Mouse (Mus musculus) intestine, embryonic 16.5 days (tissue): ENCODE data around the gene Ak5. TPM values are rescaled to one million over a fixed set of nuclear protein-coding genes. Genes with fewer than 3 reads are reported as not detected.

Experiments used
- ATAC-seq: fragments of 200-750 bp; cut with Nextera tagmentation; 2 replicates; pipeline ENCODE4 v1.8.0; 2017; ENCODE audit warnings: moderate TSS enrichment, moderate library complexity
- H3K27ac ChIP-seq: fragments of 300-500 bp; sonication (generic); 2 replicates; pipeline ENCODE4 v1.5.1; 2014; ENCODE audit warnings: mild to moderate bottlenecking, low read length
- H3K27me3 ChIP-seq: fragments of 300-500 bp; sonication (generic); replicated peaks from 2 replicates; pipeline ENCODE4 v1.6.1; 2014; ENCODE audit warnings: low read length, control low read depth, mixed read lengths; ENCODE audit not compliant: control insufficient read depth, insufficient read depth
- H3K36me3 ChIP-seq: fragments of 300-500 bp; sonication (generic); 2 replicates; pipeline ENCODE4 v1.6.1; 2014; ENCODE audit warnings: low read length, control low read depth; ENCODE audit not compliant: control insufficient read depth, insufficient read depth
- H3K4me1 ChIP-seq: fragments of 300-500 bp; sonication (generic); 2 replicates; pipeline ENCODE4 v1.6.1; 2014; ENCODE audit warnings: low read length, control low read depth, mixed read lengths; ENCODE audit not compliant: control insufficient read depth, insufficient read depth
- H3K4me2 ChIP-seq: fragments of 300-500 bp; sonication (generic); 2 replicates; pipeline ENCODE4 v1.6.1; 2014; ENCODE audit warnings: low read depth, low read length, control low read depth
- H3K4me3 ChIP-seq: fragments of 300-500 bp; sonication (generic); 2 replicates; pipeline ENCODE4 v1.5.1; 2014; ENCODE audit warnings: mild to moderate bottlenecking, low read length
- H3K9ac ChIP-seq: fragments of 300-500 bp; sonication (generic); 2 replicates; pipeline ENCODE4 v1.6.1; 2014; ENCODE audit warnings: low read depth, low read length
- H3K9me3 ChIP-seq: fragments of 300-500 bp; sonication (generic); 2 replicates; pipeline ENCODE4 v1.6.1; 2016; ENCODE audit warnings: low read length, control low read depth; ENCODE audit not compliant: control insufficient read depth
- WGBS: fragments of 180-500 bp; shearing (Covaris S2); extraction: QIAGEN DNeasy Blood & Tissue Kit; methylation state at CpG from one replicate; pipeline ENCODE4 v1.1.7; 2014; 5-methylcytosine and 5-hydroxymethylcytosine counted together
- polyA plus RNA-seq: library from polyadenylated mRNA; unstranded; fragments of >200 nt; fragmentation: Nextera tagmentation; extraction: Ambion mirVana; gene quantifications from 2 replicates; pipeline ENCODE4 v1.2.1, GENCODE M21; 2015

The Ak5 gene
- polyA plus RNA-seq, 1 experiment from 2014 or later: 0.99 TPM

- H3K4me3 ChIP-seq: no peak overlapping the region
- ATAC-seq: no peak
- no peak overlapping the region for H3K9ac ChIP-seq
- no peaks in the 10 kb centered on the region for H3K27me3 ChIP-seq
- no peaks in the 10 kb centered on the region for H3K36me3 ChIP-seq
- no peaks in the 10 kb centered on the region for H3K9me3 ChIP-seq
- H3K4me2 ChIP-seq: no peak overlapping the region
- WGBS: 72% methylated on average over 7 of the region's 7 CpGs
- 0 out of 2 replicates have a peak, but pooled peaks cover 7% of the 10 kb centered on the region for H3K4me1 ChIP-seq
- no peak overlapping the region for H3K27ac ChIP-seq
Observed at GRCm38 (mm10) chr3:152497084-152497483, 171.1 kb downstream of the Ak5 start.

GRCm38 (mm10) chr3:152495415-152495898 lies 172.7 kb downstream of the Ak5 start:
- H3K27me3 ChIP-seq: no peaks in the 10 kb centered on the region
- no peak for ATAC-seq
- H3K9me3 ChIP-seq: no peaks in the 10 kb centered on the region
- WGBS: 83% methylated on average over 8 of the region's 8 CpGs
- no peak overlapping the region for H3K9ac ChIP-seq
- H3K27ac ChIP-seq: no peak overlapping the region
- H3K36me3 ChIP-seq: no peaks in the 10 kb centered on the region
- no peak overlapping the region for H3K4me2 ChIP-seq
- 0 out of 2 replicates have a peak, but pooled peaks cover 7% of the 10 kb centered on the region for H3K4me1 ChIP-seq
- H3K4me3 ChIP-seq: no peak overlapping the region

- H3K36me3 ChIP-seq: no peaks in the 10 kb centered on the region
- WGBS: 59% methylated on average over 12 of the region's 12 CpGs
- no peak overlapping the region for H3K4me2 ChIP-seq
- H3K9ac ChIP-seq: no peak overlapping the region
- H3K9me3 ChIP-seq: no peaks in the 10 kb centered on the region
- no peak overlapping the region for H3K27ac ChIP-seq
- 0 out of 2 replicates have a peak, but pooled peaks cover 7% of the 10 kb centered on the region for H3K4me1 ChIP-seq
- ATAC-seq: no peak; the same call in 1 of the 2 replicates
- H3K27me3 ChIP-seq: no peaks in the 10 kb centered on the region
- H3K4me3 ChIP-seq: no peak overlapping the region
Observed at GRCm38 (mm10) chr3:152494667-152495360, 173.3 kb downstream of the Ak5 start.

- no peaks in the 10 kb centered on the region for H3K36me3 ChIP-seq
- WGBS: 45% methylated on average over 2 of the region's 2 CpGs
- no peak overlapping the region for H3K4me3 ChIP-seq
- H3K27me3 ChIP-seq: no peaks in the 10 kb centered on the region
- ATAC-seq: no peak
- H3K4me1 ChIP-seq: 0 out of 2 replicates have a peak, but pooled peaks cover 7% of the 10 kb centered on the region
- H3K9ac ChIP-seq: no peak overlapping the region
- no peak overlapping the region for H3K4me2 ChIP-seq
- no peaks in the 10 kb centered on the region for H3K9me3 ChIP-seq
- H3K27ac ChIP-seq: no peak overlapping the region
Observed at GRCm38 (mm10) chr3:152493813-152494212, 174.3 kb downstream of the Ak5 start.

GRCm38 (mm10) chr3:152492241-152492640 lies 175.9 kb downstream of the Ak5 start:
- ATAC-seq: no peak
- H3K9me3 ChIP-seq: no peaks in the 10 kb centered on the region
- no peak overlapping the region for H3K27ac ChIP-seq
- H3K36me3 ChIP-seq: no peaks in the 10 kb centered on the region
- no peak overlapping the region for H3K4me2 ChIP-seq
- no peak overlapping the region for H3K9ac ChIP-seq
- WGBS: 73% methylated on average over 6 of the region's 6 CpGs
- no peak overlapping the region for H3K4me3 ChIP-seq
- H3K27me3 ChIP-seq: no peaks in the 10 kb centered on the region
- H3K4me1 ChIP-seq: 0 out of 2 replicates have a peak, but pooled peaks cover 7% of the 10 kb centered on the region

GRCm38 (mm10) chr3:152490423-152490822 lies 177.7 kb downstream of the Ak5 start:
- 0 out of 2 replicates have a peak, but pooled peaks cover 7% of the 10 kb centered on the region for H3K4me1 ChIP-seq
- no peak overlapping the region for H3K4me3 ChIP-seq
- H3K9ac ChIP-seq: no peak overlapping the region
- H3K27me3 ChIP-seq: no peaks in the 10 kb centered on the region
- H3K4me2 ChIP-seq: no peak overlapping the region
- 85% methylated on average over 5 of the region's 5 CpGs for WGBS
- H3K9me3 ChIP-seq: 0 out of 2 replicates have a peak, but pooled peaks cover 5% of the 10 kb centered on the region
- H3K36me3 ChIP-seq: no peaks in the 10 kb centered on the region
- ATAC-seq: no peak
- no peak overlapping the region for H3K27ac ChIP-seq

GRCm38 (mm10) chr3:152488964-152489363 lies 179.2 kb downstream of the Ak5 start:
- H3K36me3 ChIP-seq: no peaks in the 10 kb centered on the region
- 0 out of 2 replicates have a peak, but pooled peaks cover 5% of the 10 kb centered on the region for H3K9me3 ChIP-seq
- no peak overlapping the region for H3K27ac ChIP-seq
- 83% methylated on average over 4 of the region's 4 CpGs for WGBS
- no peak overlapping the region for H3K4me2 ChIP-seq
- no peak overlapping the region for H3K4me3 ChIP-seq
- no peak overlapping the region for H3K9ac ChIP-seq
- H3K4me1 ChIP-seq: peaks cover 8% of the 10 kb centered on the region; the same call in 1 of the 2 replicates
- ATAC-seq: no peak
- H3K27me3 ChIP-seq: no peaks in the 10 kb centered on the region

- no peak overlapping the region for H3K9ac ChIP-seq
- H3K4me2 ChIP-seq: no peak overlapping the region
- peak; percentile 33; the same call in 1 of the 2 replicates for ATAC-seq
- no peaks in the 10 kb centered on the region for H3K36me3 ChIP-seq
- 38% methylated on average over 6 of the region's 6 CpGs for WGBS
- H3K4me3 ChIP-seq: no peak overlapping the region
- 0 out of 2 replicates have a peak, but pooled peaks cover 5% of the 10 kb centered on the region for H3K9me3 ChIP-seq
- H3K27ac ChIP-seq: no peak overlapping the region
- H3K4me1 ChIP-seq: peaks cover 6% of the 10 kb centered on the region; the same call in 1 of the 2 replicates
- no peaks in the 10 kb centered on the region for H3K27me3 ChIP-seq
Observed at GRCm38 (mm10) chr3:152484206-152484605, 184.0 kb downstream of the Ak5 start.

GRCm38 (mm10) chr3:152483800-152484199 lies 184.4 kb downstream of the Ak5 start:
- 0 out of 2 replicates have a peak, but pooled peaks cover 5% of the 10 kb centered on the region for H3K9me3 ChIP-seq
- no peak for ATAC-seq
- no peaks in the 10 kb centered on the region for H3K36me3 ChIP-seq
- no peak overlapping the region for H3K4me2 ChIP-seq
- no peak overlapping the region; the same call in 1 of the 2 replicates for H3K27ac ChIP-seq
- H3K4me1 ChIP-seq: peaks cover 6% of the 10 kb centered on the region; the same call in 1 of the 2 replicates
- WGBS: 34% methylated on average over 7 of the region's 7 CpGs
- no peaks in the 10 kb centered on the region for H3K27me3 ChIP-seq
- no peak overlapping the region for H3K4me3 ChIP-seq
- no peak overlapping the region for H3K9ac ChIP-seq
